Mouse (Mus musculus) forebrain, embryonic 15.5 days (tissue): ENCODE data around the gene Gm1673. TPM values are rescaled to one million over a fixed set of nuclear protein-coding genes. Genes with fewer than 3 reads are reported as not detected.
A peak's percentile ranks its signal among the peaks of the same experiment; 100 is the strongest.
"Not testable (repeated sequence)": the region's sequence is repeated elsewhere in the genome, so short reads cannot be mapped to it uniquely, and the experiment has no call there.

Experiments
- ATAC-seq: fragments of 200-750 bp; cut with Nextera tagmentation; replicated peaks from 2 replicates; pipeline ENCODE4 v1.8.0; 2017; ENCODE audit warnings: mild to moderate bottlenecking, moderate TSS enrichment, moderate library complexity
- H3K27ac ChIP-seq: fragments of 300-500 bp; sonication (generic); replicated peaks from 2 replicates; pipeline ENCODE4 v1.5.1; 2015; ENCODE audit warnings: mild to moderate bottlenecking, inconsistent platforms
- H3K27me3 ChIP-seq: fragments of 300-500 bp; sonication (generic); 2 replicates; pipeline ENCODE4 v1.6.1; 2015; ENCODE audit warnings: inconsistent platforms
- H3K36me3 ChIP-seq: fragments of 300-500 bp; sonication (generic); 2 replicates; pipeline ENCODE4 v1.6.1; 2015; ENCODE audit warnings: mild to moderate bottlenecking, inconsistent platforms
- H3K4me1 ChIP-seq: fragments of 300-500 bp; sonication (generic); 2 replicates; pipeline ENCODE4 v1.6.1; 2015; ENCODE audit warnings: inconsistent platforms
- H3K4me2 ChIP-seq: fragments of 300-500 bp; sonication (generic); replicated peaks from 2 replicates; pipeline ENCODE4 v1.6.1; 2015; ENCODE audit warnings: mild to moderate bottlenecking, inconsistent platforms
- H3K4me3 ChIP-seq: fragments of 300-500 bp; sonication (generic); 2 replicates; pipeline ENCODE4 v1.5.1; 2015; ENCODE audit warnings: mild to moderate bottlenecking, inconsistent platforms
- H3K9ac ChIP-seq: fragments of 300-500 bp; sonication (generic); replicated peaks from 2 replicates; pipeline ENCODE4 v1.6.1; 2015; ENCODE audit warnings: mild to moderate bottlenecking, inconsistent platforms
- H3K9me3 ChIP-seq: fragments of 300-500 bp; sonication (generic); 2 replicates; pipeline ENCODE4 v1.6.1; 2016; ENCODE audit warnings: inconsistent platforms
- WGBS: fragments of 180-500 bp; shearing (Covaris S2); methylation state at CpG from one replicate; pipeline ENCODE4 v1.1.7; 2015; ENCODE audit warnings: mixed read lengths; 5-methylcytosine and 5-hydroxymethylcytosine counted together
- polyA plus RNA-seq: library from polyadenylated mRNA; unstranded; fragments of >200 nt; fragmentation: Nextera tagmentation; extraction: Ambion mirVana; gene quantifications from 2 replicates; pipeline ENCODE4 v1.2.1, GENCODE M21; 2015

Gm1673 gene
- 544 and 580 TPM in 2 replicates for polyA plus RNA-seq

GRCm38 (mm10) chr5:33983309-33984121 lies at the start of gene Gm1673:
Gene Gm1673, plus strand, starts transcription at chr5:33983433.
- under 1% methylated on average over 88 of the region's 88 CpGs for WGBS
- no peaks in the 10 kb centered on the region for H3K27me3 ChIP-seq
- H3K4me2 ChIP-seq = peak within 1 kb of the TSS; percentile 64
- peaks cover 38% of the 10 kb centered on the region for H3K4me1 ChIP-seq
- H3K4me3 ChIP-seq = peak within 1 kb of the TSS; percentile 94
- no peaks in the 10 kb centered on the region for H3K9me3 ChIP-seq
- 0 out of 2 replicates have a peak, but pooled peaks cover 7% of the 10 kb centered on the region for H3K36me3 ChIP-seq
- H3K27ac ChIP-seq = peak within 1 kb of the TSS; percentile 83
- peak; percentile 89 for ATAC-seq
- H3K9ac ChIP-seq = peak within 1 kb of the TSS; percentile 96

GRCm38 (mm10) chr5:33934081-33934480 lies 49.2 kb upstream of the Gm1673 start:
- H3K4me2 ChIP-seq = peak overlapping the region; percentile 51; the same call in 1 of the 2 replicates
- ATAC-seq = no peak
- peaks cover 34% of the 10 kb centered on the region for H3K4me1 ChIP-seq
- H3K4me3 ChIP-seq = no peak overlapping the region
- H3K9me3 ChIP-seq = no peaks in the 10 kb centered on the region
- no peak overlapping the region for H3K27ac ChIP-seq
- H3K27me3 ChIP-seq = no peaks in the 10 kb centered on the region
- H3K9ac ChIP-seq = no peak overlapping the region
- peaks cover 12% of the 10 kb centered on the region for H3K36me3 ChIP-seq
- WGBS = 83% methylated on average over 2 of the region's 2 CpGs

- Histone ChIP-seq H3K27ac (no peak overlapping the region), H3K4me2 (peak overlapping the region; percentile 51), H3K4me3 (peak overlapping the region; percentile 89), H3K36me3 (peaks cover 6% of the 10 kb centered on the region), H3K9ac (0 out of 2 replicates have a peak overlapping the region, but pooled peaks have one; percentile 76), H3K4me1 (peaks cover 34% of the 10 kb centered on the region), H3K27me3 (no peaks in the 10 kb centered on the region), H3K9me3 (no peaks in the 10 kb centered on the region)
- 79% methylated on average over 7 of the region's 7 CpGs for WGBS
- no peak for ATAC-seq
Observed at GRCm38 (mm10) chr5:33934877-33935276, 48.4 kb upstream of the Gm1673 start.

DNA sequence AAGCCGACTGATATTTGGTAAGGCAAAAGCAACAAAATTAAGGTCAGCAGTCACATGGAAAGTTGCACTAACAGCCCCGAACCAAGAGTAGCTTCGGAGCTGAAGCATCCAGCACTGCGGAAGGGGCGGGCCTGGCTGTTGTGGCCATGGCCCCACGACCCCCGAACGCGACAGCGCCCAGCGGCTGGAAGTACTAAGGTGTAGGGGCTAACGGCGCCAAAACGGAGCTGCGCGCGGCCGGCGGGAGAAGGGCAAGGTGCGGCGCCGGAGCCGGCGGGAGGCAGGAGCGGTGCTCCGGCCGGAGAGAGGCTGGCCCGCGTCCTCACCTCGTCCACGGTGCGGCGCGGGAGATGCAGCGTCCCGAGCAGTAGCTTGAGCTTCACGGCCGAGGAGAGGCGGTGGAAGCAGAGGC lies 47.5 kb upstream of the Gm1673 start:
- Histone ChIP-seq H3K4me3 (peak overlapping the region; percentile 89), H3K27ac (peak overlapping the region; percentile 95), H3K9ac (peak overlapping the region; percentile 76), H3K4me1 (peaks cover 34% of the 10 kb centered on the region), H3K4me2 (peak overlapping the region; percentile 51), H3K9me3 (no peaks in the 10 kb centered on the region), H3K36me3 (no peaks in the 10 kb centered on the region), H3K27me3 (no peaks in the 10 kb centered on the region)
- WGBS = under 1% methylated on average over 39 of the region's 39 CpGs
- peak; percentile 55; the same call in 1 of the 2 replicates for ATAC-seq

DNA sequence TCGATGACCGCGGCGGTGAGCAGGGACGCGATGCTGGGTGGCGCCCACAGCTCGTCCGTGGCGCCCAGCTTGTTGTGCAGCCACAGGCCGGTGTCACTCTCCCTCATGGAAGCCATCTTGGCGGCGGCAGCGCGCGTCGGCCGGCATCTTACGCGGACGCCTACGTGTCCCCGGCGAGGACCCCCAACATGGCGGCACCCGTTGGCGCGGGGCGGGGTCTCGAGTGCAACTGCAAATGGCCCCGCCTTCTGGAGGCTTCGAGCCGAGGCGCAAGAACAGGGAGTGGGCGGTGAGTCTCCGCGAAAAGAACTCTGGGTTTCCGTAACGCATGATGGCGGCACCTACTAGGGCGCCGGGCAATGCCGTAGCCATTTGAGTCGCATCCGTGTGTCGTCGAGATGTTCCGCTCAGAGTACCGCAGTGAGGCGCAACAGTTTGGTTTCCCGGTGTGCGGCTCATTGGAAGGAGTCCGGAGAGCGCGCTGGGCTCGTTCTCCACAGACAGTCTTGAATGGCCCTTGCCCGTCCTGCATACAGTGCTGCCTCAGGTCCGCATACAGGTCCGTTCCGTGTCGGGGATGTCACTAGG lies 47.0 kb upstream of the Gm1673 start, which contains the start of gene Nelfa:
TSS of gene Nelfa (minus strand) at position 294 of the 588 bp plus-strand sequence.
- under 1% methylated on average over 61 of the region's 61 CpGs for WGBS
- peaks cover 34% of the 10 kb centered on the region for H3K4me1 ChIP-seq
- H3K9me3 ChIP-seq = peaks cover 4% of the 10 kb centered on the region; the same call in 1 of the 2 replicates
- peak within 1 kb of the TSS; percentile 76 for H3K9ac ChIP-seq
- peak within 1 kb of the TSS; percentile 89 for H3K4me3 ChIP-seq
- peak; percentile 99 for ATAC-seq
- no peaks in the 10 kb centered on the region for H3K36me3 ChIP-seq
- peak within 1 kb of the TSS; percentile 95 for H3K27ac ChIP-seq
- H3K4me2 ChIP-seq = peak within 1 kb of the TSS; percentile 65
- H3K27me3 ChIP-seq = no peaks in the 10 kb centered on the region

- peak overlapping the region; percentile 89 for H3K4me3 ChIP-seq
- H3K27me3 ChIP-seq = no peaks in the 10 kb centered on the region
- H3K36me3 ChIP-seq = no peaks in the 10 kb centered on the region
- no peak overlapping the region for H3K27ac ChIP-seq
- ATAC-seq = no peak
- 94% methylated on average over 2 of the region's 2 CpGs for WGBS
- peak overlapping the region; percentile 65 for H3K4me2 ChIP-seq
- H3K4me1 ChIP-seq = peaks cover 34% of the 10 kb centered on the region
- H3K9ac ChIP-seq = no peak overlapping the region
- peaks cover 10% of the 10 kb centered on the region; the same call in 1 of the 2 replicates for H3K9me3 ChIP-seq
Observed at GRCm38 (mm10) chr5:33937230-33937629, 46.0 kb upstream of the Gm1673 start.

DNA sequence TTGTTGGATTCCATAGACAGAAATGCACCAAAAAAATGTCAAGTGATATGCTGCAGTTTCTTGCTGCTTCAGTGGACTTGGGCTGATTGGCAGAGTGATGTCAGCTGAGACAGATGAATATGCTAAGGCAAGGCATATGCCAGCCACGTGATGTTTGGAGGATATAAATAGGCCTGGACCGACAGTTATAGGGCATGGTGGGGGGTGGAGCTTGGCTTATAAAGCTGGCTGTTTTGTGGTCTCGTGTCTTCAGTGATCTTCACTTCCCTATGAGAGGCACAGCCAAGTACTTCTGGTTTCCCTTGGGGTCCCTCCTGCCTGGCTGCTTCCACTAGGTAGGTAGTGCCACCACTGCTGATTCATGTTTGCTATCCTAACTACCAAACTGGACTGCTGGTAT lies 44.8 kb upstream of the Gm1673 start:
- Histone ChIP-seq H3K27me3 (no peaks in the 10 kb centered on the region), H3K9ac (no peak overlapping the region), H3K27ac (no peak overlapping the region), H3K36me3 (no peaks in the 10 kb centered on the region), H3K4me3 (no peak overlapping the region), H3K9me3 (peaks cover 14% of the 10 kb centered on the region; the same call in 1 of the 2 replicates), H3K4me2 (no peak overlapping the region), H3K4me1 (peaks cover 28% of the 10 kb centered on the region)
- no peak for ATAC-seq
- WGBS = 89% methylated on average over 3 of the region's 3 CpGs

GRCm38 (mm10) chr5:33947035-33947434 lies 36.2 kb upstream of the Gm1673 start:
- 85% methylated on average over 16 of the region's 16 CpGs for WGBS
- H3K4me2 ChIP-seq, H3K9ac ChIP-seq, H3K4me1 ChIP-seq, H3K27ac ChIP-seq, ATAC-seq, H3K36me3 ChIP-seq, H3K4me3 ChIP-seq, H3K27me3 ChIP-seq: not testable (repeated sequence)
- peaks cover 13% of the 10 kb centered on the region for H3K9me3 ChIP-seq

DNA sequence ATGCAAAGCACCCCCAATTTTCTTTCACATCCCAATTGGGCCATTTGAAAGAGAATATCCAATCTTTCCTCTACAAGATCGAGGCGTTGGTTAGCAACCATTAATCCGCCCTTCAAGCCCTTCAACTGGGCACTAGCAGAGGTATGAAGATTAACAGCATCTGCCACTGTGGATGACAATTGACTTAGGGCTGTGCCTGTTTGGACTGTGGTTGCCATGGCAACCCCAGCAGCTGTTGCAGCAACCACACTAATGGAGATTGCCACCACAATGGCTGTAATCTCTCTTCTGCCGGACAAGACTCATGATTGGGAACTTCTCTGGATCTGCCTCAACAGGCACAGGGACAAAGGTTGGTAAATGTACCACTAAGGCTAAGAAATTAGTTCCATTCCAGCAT lies 34.9 kb upstream of the Gm1673 start:
- no peak overlapping the region for H3K4me3 ChIP-seq
- H3K4me1 ChIP-seq = no peaks in the 10 kb centered on the region
- ATAC-seq = no peak
- H3K9me3 ChIP-seq = peaks cover 11% of the 10 kb centered on the region
- H3K9ac ChIP-seq = no peak overlapping the region
- 87% methylated on average over 4 of the region's 4 CpGs for WGBS
- H3K36me3 ChIP-seq = peaks cover 2% of the 10 kb centered on the region; the same call in 1 of the 2 replicates
- H3K27ac ChIP-seq = no peak overlapping the region
- no peaks in the 10 kb centered on the region for H3K27me3 ChIP-seq
- no peak overlapping the region for H3K4me2 ChIP-seq

DNA sequence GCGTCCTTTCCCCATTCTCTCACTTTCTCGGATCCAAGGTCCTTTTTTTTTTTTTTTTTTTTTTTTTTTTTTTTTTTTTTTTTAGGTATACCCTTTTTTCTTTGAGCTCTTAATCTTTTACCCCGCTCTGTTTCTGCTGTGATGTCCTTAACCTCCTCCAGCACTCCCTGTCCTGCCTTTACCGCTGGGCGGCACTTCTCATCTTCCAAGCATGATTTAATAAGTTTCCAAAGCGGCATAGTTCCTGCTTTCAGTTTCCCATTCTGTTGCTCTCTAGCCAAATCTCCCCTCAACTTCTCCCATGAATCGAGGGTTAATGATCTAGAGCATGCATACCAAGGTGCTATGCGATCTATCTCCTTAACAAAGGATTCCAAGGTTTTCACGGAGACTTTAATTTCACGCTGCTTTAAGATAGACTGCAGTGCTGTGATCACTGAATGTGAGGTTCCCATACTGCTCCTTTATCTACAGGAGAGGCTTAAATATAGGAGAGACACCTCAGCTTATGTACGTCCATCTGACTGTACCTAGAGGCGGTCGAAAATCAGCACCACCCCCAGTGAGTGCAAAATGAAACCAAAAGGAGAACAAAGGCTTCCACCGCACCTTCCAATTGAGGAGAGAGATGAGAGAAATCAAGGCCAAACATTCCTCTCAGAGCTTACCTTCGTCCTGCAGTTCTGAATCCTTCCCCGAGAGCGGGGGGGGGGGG lies 29.6 kb upstream of the Gm1673 start:
- H3K9ac ChIP-seq = no peak overlapping the region
- H3K36me3 ChIP-seq = no peaks in the 10 kb centered on the region
- H3K9me3 ChIP-seq = no peaks in the 10 kb centered on the region
- no peaks in the 10 kb centered on the region for H3K27me3 ChIP-seq
- H3K4me2 ChIP-seq = peak overlapping the region; percentile 24
- H3K4me1 ChIP-seq = no peaks in the 10 kb centered on the region
- H3K27ac ChIP-seq = no peak overlapping the region
- no peak for ATAC-seq
- WGBS = 87% methylated on average over 17 of the region's 17 CpGs
- peak overlapping the region; percentile 28 for H3K4me3 ChIP-seq

DNA sequence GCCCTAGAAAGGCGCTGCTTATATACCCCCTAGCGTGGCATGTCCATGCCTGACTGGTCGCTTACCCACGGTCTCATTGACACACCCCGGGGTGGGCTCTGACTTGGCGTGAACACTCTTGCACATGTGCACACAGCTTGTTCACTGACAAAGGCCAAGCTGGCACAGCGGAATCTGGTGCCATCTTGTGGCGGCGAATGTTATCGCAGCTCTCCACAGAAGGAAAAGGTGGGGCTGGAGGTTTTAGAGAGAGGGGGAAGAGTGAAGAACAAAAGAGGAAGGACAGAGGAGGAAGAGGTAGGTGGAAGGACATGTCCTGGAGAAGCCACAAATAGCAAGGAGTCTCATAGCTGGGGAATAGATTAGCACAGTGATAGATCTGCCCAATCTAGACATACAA lies 28.9 kb upstream of the Gm1673 start:
- no peaks in the 10 kb centered on the region for H3K27me3 ChIP-seq
- H3K4me3 ChIP-seq = peak overlapping the region; percentile 28
- ATAC-seq = peak; percentile 86
- no peak overlapping the region for H3K9ac ChIP-seq
- no peaks in the 10 kb centered on the region for H3K36me3 ChIP-seq
- H3K9me3 ChIP-seq = no peaks in the 10 kb centered on the region
- H3K4me1 ChIP-seq = no peaks in the 10 kb centered on the region
- peak overlapping the region; percentile 24 for H3K4me2 ChIP-seq
- H3K27ac ChIP-seq = no peak overlapping the region
- WGBS = 31% methylated on average over 10 of the region's 10 CpGs

DNA sequence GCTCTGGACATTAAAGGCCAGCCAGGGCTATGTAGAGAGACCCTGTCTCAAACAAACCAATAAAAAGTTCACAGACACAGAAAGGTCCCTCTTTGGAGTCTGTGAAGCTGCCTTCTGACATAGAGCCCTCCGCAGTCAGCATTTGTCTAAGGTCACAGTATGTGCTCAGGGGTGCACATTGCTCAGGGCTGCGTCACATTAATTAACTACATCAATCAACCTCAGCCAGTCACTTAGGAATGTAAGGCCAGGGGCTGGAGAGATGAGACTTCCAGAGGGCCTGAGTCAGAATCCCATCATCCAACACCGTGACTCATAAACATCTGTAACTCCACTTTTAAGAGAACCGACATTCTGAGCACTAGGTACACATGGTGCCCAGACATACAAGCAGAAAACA lies 27.4 kb upstream of the Gm1673 start:
- Histone ChIP-seq H3K27ac (no peak overlapping the region), H3K36me3 (no peaks in the 10 kb centered on the region), H3K4me2 (no peak overlapping the region), H3K4me1 (no peaks in the 10 kb centered on the region), H3K27me3 (no peaks in the 10 kb centered on the region), H3K4me3 (no peak overlapping the region), H3K9me3 (no peaks in the 10 kb centered on the region), H3K9ac (no peak overlapping the region)
- no peak for ATAC-seq
- 87% methylated on average over 4 of the region's 4 CpGs for WGBS
